Mouse (Mus musculus) lung, postnatal 25 days (tissue): ENCODE data around the gene Fcrlb.
A peak's percentile ranks its signal among the peaks of the same experiment; 100 is the strongest.
"Not testable (repeated sequence)": the region's sequence is repeated elsewhere in the genome, so short reads cannot be mapped to it uniquely, and the experiment has no call there.

ENCODE experiments used
- DNase-seq: peaks from one replicate; pipeline ENCODE4 v3.0.0; 2022; ENCODE audit warnings: low spot score

The Fcrlb gene

GRCm38 (mm10) chr1:170912891-170913615 is at the start of gene Fcrlb:
Fcrlb (minus strand) TSS chr1:170912941.
- DNase-seq = no peak

DNA sequence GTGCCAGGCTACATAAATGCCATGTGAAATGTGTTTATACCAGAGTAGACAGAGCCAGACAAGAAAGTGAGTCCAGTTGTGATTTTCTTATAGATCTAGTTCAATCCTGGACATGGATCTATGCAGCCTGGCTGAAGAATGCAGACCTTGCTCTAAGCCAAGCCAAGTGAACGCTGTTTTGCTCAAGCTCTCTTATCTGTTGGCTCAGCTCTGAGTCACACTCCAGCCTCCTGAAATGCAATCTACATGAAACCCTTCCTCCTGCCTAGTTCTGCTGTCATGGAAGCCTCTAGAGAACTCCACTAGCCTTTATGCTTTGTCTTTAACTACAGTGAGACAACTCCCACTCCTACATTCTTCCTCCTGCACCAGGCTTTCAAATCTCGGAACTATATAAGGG is 49.6 kb upstream of the Fcrlb start:
- DNase-seq = no peak

- no peak for DNase-seq
Measured at GRCm38 (mm10) chr1:170961101-170961500, 48.4 kb upstream of the Fcrlb start.

GRCm38 (mm10) chr1:170959791-170960190 is 47.0 kb upstream of the Fcrlb start:
- DNase-seq = no peak

GRCm38 (mm10) chr1:170958225-170958624 is 45.5 kb upstream of the Fcrlb start:
- no peak for DNase-seq

DNA sequence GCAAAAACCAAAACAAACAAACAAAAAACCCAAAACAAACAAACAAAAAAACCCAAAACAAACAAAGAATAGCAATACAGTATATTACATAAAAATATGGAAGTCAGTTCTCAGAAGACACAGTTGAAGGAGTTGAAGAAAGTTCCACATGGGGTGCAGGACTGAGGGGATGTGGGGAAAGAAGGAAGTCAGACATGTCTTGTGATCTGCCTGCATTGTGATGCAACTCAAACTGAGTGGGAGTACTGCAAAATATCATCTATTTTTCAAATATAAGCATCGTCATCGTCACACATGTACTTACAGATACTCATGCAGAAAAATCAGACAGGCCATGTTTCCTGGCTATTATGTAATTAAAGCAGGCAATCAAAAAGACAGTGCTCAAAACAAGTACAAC is 40.5 kb upstream of the Fcrlb start:
- DNase-seq = peak; percentile 26

DNA sequence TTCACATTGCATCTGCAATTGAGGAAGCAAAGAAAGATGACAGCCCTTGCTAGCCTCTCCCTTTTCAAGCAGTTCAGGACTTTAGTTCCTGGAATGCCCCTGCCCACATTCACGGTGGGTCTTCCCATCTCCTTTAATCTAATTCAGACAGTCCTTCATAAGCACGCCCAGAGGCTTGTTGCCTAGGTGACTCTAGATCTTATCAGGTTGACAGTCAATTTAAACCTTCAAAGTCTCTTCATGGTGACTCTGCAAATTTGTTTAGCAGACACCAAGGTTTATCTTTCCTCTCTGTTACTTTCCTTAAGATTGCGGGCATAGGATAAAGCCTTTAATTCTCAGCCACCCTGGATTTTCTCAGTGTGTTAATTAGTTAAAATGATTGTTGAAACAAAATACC is 38.0 kb upstream of the Fcrlb start:
- DNase-seq = no peak

GRCm38 (mm10) chr1:170944908-170945307 is 32.2 kb upstream of the Fcrlb start:
- DNase-seq = not testable (repeated sequence)

DNA sequence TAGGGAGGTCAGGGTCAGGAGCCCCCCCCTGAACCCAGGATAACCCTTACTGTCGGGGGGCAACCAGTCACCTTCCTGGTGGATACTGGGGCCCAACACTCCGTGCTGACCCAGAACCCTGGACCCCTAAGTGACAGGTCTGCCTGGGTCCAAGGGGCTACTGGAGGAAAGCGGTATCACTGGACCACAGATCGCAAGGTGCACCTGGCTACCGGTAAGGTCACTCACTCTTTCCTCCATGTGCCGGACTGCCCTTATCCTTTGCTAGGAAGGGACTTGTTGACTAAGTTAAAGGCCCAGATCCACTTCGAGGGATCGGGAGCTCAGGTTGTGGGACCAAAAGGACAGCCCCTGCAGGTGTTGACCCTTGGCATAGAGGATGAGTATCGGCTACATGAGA is 31.4 kb upstream of the Fcrlb start:
- not testable (repeated sequence) for DNase-seq

DNA sequence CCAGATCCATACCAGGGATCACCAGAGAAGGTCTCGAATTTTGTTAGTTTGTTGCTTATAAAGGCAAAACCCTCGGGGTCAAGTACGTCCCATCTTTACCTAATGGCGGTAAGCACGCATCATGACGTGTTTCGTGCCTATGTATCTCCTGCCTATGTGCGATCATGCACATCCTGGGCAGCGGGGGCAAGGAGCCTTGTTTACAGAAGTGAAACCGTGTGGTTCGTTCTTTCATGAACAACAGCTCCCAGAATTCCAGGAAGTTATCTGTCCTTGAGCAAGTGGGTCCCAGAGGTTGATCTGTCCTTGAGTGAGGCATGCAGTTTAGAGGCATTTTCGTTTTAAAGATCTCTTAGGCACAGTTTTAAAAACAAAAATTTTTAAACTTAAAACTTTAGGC is 26.5 kb upstream of the Fcrlb start:
- DNase-seq = peak; percentile 59

- DNase-seq = peak; percentile 26
Measured at GRCm38 (mm10) chr1:170934383-170934782, 21.6 kb upstream of the Fcrlb start.

DNA sequence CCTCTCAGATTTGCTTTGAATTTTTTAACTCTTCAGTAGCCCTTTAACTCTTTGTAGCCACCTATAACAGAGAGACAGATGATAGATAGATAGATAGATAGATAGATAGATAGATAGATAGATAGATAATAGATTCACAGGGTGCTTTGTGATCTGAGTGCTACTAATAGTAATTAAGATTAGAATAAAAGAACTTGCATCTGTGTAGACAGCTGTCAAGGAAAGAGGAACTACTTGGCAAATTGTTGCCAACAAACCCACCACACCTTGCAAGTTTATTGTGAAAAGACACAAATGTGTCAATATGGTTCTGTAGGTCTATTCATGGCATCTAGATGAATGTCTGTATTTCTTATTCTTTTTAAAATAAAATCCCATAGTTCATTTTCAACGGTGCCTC is 21.2 kb upstream of the Fcrlb start:
- DNase-seq = no peak

GRCm38 (mm10) chr1:170933386-170933920 is 20.7 kb upstream of the Fcrlb start:
- DNase-seq = no peak

DNA sequence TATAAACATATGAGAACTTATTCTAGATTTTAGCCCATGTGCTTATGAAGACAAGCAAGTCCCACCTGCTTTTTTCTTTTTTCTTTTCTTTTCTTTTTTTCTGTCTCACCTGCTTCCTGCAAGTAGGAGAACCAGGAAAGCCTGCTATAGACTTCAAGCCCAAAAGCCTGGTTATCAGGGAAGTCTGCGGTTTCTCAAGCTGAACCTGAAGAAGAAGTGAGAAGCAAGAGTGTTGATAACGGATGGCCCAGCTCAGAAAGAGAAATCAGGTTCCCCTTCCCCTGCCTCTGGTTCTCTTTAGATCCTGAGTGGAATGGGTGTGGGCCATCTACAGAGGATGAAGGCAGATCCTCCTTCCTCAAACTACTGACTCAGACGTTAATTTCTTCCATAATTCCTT is 19.3 kb upstream of the Fcrlb start:
- DNase-seq = no peak

- no peak for DNase-seq
Measured at GRCm38 (mm10) chr1:170929245-170929644, 16.5 kb upstream of the Fcrlb start.

DNA sequence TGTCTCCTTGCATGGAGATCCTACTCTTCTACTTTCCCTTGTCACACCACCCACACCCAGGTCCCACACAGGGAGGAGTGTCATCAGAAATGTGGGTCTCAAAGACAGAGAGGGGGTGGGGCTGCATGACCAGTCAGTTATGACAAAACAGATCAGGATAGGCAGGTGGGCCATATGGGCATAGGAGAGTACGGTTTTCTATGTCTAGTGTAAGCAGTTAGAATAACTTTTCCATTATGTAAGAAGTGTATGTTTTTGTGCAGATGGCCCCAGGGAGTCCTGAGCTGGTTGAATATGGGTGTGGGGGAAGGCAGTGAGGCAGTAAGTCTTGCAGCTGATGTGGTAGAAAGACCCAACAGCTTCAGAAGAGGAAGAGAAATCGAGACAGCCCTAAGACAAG is 15.7 kb upstream of the Fcrlb start:
- no peak for DNase-seq

DNA sequence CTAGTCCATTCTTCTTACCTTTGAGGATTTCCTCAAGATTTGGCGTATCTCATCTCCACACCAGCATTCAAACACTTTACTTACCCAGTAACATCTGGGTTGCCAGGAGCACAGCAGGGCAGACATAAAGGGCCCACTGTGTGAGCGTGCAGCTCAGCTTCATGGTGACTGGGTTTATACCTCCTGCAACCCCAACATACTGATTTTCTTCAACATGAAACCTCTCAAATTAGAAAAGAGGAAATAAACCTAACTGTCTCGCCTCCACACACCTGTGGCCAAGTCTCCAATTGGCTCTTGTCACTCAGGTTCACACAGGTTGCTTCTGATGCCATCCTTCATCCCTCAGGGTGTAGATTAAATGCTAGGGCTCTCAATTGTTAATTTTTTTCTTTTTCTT is 14.6 kb upstream of the Fcrlb start, which contains the start of gene Fcrla:
Gene Fcrla (minus strand): TSS at position 206 of the 400 bp plus-strand sequence.
- no peak for DNase-seq

GRCm38 (mm10) chr1:170926941-170927340 is 14.2 kb upstream of the Fcrlb start:
- no peak for DNase-seq

GRCm38 (mm10) chr1:170924485-170924884 is 11.7 kb upstream of the Fcrlb start:
- peak; percentile 41 for DNase-seq

- DNase-seq = no peak
Measured at GRCm38 (mm10) chr1:170919308-170919707, 6.6 kb upstream of the Fcrlb start.

- no peak for DNase-seq
Measured at GRCm38 (mm10) chr1:170915657-170916056, 2.9 kb upstream of the Fcrlb start.

GRCm38 (mm10) chr1:170911907-170912660 is 657 bp downstream of the Fcrlb start:
- DNase-seq = no peak

- DNase-seq = no peak
Measured at GRCm38 (mm10) chr1:170908341-170908740, 4.4 kb downstream of the Fcrlb start.
